Mouse (Mus musculus): ENCODE results near the gene Vamp1.

- TF ChIP-seq UBTF (IDR thresholded peaks at IDR 0.05; ENCODE audit: low read depth, low read length): no peak
- no peak for TF ChIP-seq CTCF (conservative IDR thresholded peaks at IDR 0.05 in 1 of 2, IDR thresholded peaks at IDR 0.05 in 1 of 2; ENCODE audit: low read depth in 2 of 2, low read length in 2 of 2)
- no peak for TF ChIP-seq POLR2A (IDR thresholded peaks at IDR 0.05; ENCODE audit: low read depth, low read length)
- no peak for TF ChIP-seq JUN (IDR thresholded peaks at IDR 0.05; ENCODE audit: insufficient read depth, low read depth, low read length)
- no peak for TF ChIP-seq JUND (conservative IDR thresholded peaks at IDR 0.05; ENCODE audit: low read depth, low read length)
- TF ChIP-seq CHD2 (IDR thresholded peaks at IDR 0.05; ENCODE audit: low read length): no peak
- no peak for TF ChIP-seq NELFE (IDR thresholded peaks at IDR 0.05; ENCODE audit: low read depth, low read length)
Measured at GRCm38 (mm10) chr6:125252711-125253110, 37.4 kb downstream of the Vamp1 start.

All from CH12.LX (cell line).